Mouse (Mus musculus) MEL (cell line): ENCODE measurements around the gene Gorasp1. TPM values are rescaled to one million over a fixed set of nuclear protein-coding genes. Genes with fewer than 3 reads are reported as not detected.

Source experiments
- DNase-seq: peaks from one replicate; pipeline ENCODE4 v3.0.0; 2011; ENCODE audit warnings: low read depth, low spot score
- H3K27ac ChIP-seq: 2 replicates; pipeline ENCODE4 v1.5.1; 2012; ENCODE audit warnings: low read depth, mild to moderate bottlenecking, control low read depth, low read length, moderate library complexity; ENCODE audit not compliant: control insufficient read depth
- H3K27me3 ChIP-seq, 2 experiments: fragments of 150-350 bp in 1 of 2; sonication (generic) in 1 of 2; 2 replicates each; pipeline ENCODE4 v1.6.1; 2012; ENCODE audit warnings: low read length in 2 of 2, mild to moderate bottlenecking in 2 of 2, improper control_type of control experiment in 1 of 2, moderate library complexity in 1 of 2; ENCODE audit not compliant: insufficient read depth in 2 of 2, control insufficient read depth in 1 of 2
- H3K36me3 ChIP-seq, 2 experiments: 2 replicates each; pipeline ENCODE4 v1.6.1; 2012 to 2014; ENCODE audit warnings: low read length in 2 of 2, improper control_type of control experiment in 1 of 2, inconsistent platforms in 1 of 2, mild to moderate bottlenecking in 1 of 2; ENCODE audit not compliant: insufficient read depth in 2 of 2, control insufficient read depth in 1 of 2
- H3K4me1 ChIP-seq, 2 experiments: fragments of 150-350 bp in 1 of 2; sonication (generic) in 1 of 2; 2 replicates each; pipeline ENCODE4 v1.6.1; 2012; ENCODE audit warnings: low read length in 2 of 2, improper control_type of control experiment in 1 of 2, mild to moderate bottlenecking in 1 of 2; ENCODE audit not compliant: insufficient read depth in 2 of 2, control insufficient read depth in 1 of 2
- H3K4me3 ChIP-seq, 2 experiments: fragments of 150-350 bp in 1 of 2; sonication (generic) in 1 of 2; 2 replicates each; pipeline ENCODE4 v1.5.1; 2012; ENCODE audit warnings: low read depth in 2 of 2, low read length in 2 of 2, mild to moderate bottlenecking in 2 of 2, moderate library complexity in 2 of 2, control low read depth in 1 of 2, improper control_type of control experiment in 1 of 2; ENCODE audit not compliant: control insufficient read depth in 1 of 2, insufficient read depth in 1 of 2
- H3K79me2 ChIP-seq: 2 replicates; pipeline ENCODE4 v1.6.1; 2012; ENCODE audit warnings: mild to moderate bottlenecking, low read length, moderate library complexity; ENCODE audit not compliant: control insufficient read depth, poor library complexity, insufficient read depth
- H3K9ac ChIP-seq: 2 replicates; pipeline ENCODE4 v1.6.1; 2012; ENCODE audit warnings: low read depth, mild to moderate bottlenecking, control low read depth, low read length, moderate library complexity; ENCODE audit not compliant: control insufficient read depth, poor library complexity, severe bottlenecking
- H3K9me3 ChIP-seq: fragments of 150-350 bp; sonication (generic); replicated peaks from 2 replicates; pipeline ENCODE4 v1.6.1; 2012; ENCODE audit warnings: mild to moderate bottlenecking, low read length, improper control_type of control experiment, moderate library complexity; ENCODE audit not compliant: insufficient read depth
- CHD2 ChIP-seq: IDR thresholded peaks from 2 replicates; pipeline ENCODE4 v1.6.1; 2011; ENCODE audit warnings: low read length, improper control_type of control experiment
- E2F4 ChIP-seq: IDR thresholded peaks from 2 replicates; pipeline ENCODE4 v1.6.1; 2011; ENCODE audit warnings: low read depth, low read length, improper control_type of control experiment, borderline replicate concordance
- ELF1 ChIP-seq: IDR thresholded peaks from 2 replicates; pipeline ENCODE4 v1.6.1; 2014; ENCODE audit warnings: low read depth, mild to moderate bottlenecking, inconsistent platforms, low read length, improper control_type of control experiment, moderate library complexity
- EP300 ChIP-seq, 2 experiments: IDR thresholded peaks; 2 replicates each; pipeline ENCODE4 v1.6.1; 2011; ENCODE audit warnings: improper control_type of control experiment in 2 of 2, low read length in 2 of 2, low read depth in 1 of 2, mild to moderate bottlenecking in 1 of 2
- ETS1 ChIP-seq: IDR thresholded peaks from 2 replicates; pipeline ENCODE4 v1.6.1; 2012; ENCODE audit warnings: low read depth, mild to moderate bottlenecking, inconsistent platforms, low read length, improper control_type of control experiment, moderate library complexity
- GABPA ChIP-seq: IDR thresholded peaks from 2 replicates; pipeline ENCODE4 v1.6.1; 2012; ENCODE audit warnings: low read depth, mild to moderate bottlenecking, inconsistent platforms, low read length, improper control_type of control experiment, moderate library complexity
- HCFC1 ChIP-seq: IDR thresholded peaks from 2 replicates; pipeline ENCODE4 v1.6.1; 2012; ENCODE audit warnings: low read depth, mild to moderate bottlenecking, inconsistent platforms, low read length, improper control_type of control experiment, moderate library complexity
- KAT2A ChIP-seq: conservative IDR thresholded peaks from 2 replicates; pipeline ENCODE4 v1.6.1; 2012; ENCODE audit warnings: low read depth, low read length, improper control_type of control experiment, inconsistent platforms
- MAX ChIP-seq: IDR thresholded peaks from 2 replicates; pipeline ENCODE4 v1.6.1; 2011; ENCODE audit warnings: low read length, improper control_type of control experiment
- MEF2A ChIP-seq: IDR thresholded peaks from 2 replicates; pipeline ENCODE4 v1.6.1; 2014; ENCODE audit warnings: low read depth, mild to moderate bottlenecking, inconsistent platforms, low read length, improper control_type of control experiment; ENCODE audit not compliant: poor library complexity, insufficient replicate concordance, severe bottlenecking; ENCODE audit errors: extremely low read depth
- MXI1 ChIP-seq: IDR thresholded peaks from 2 replicates; pipeline ENCODE4 v1.6.1; 2011; ENCODE audit warnings: mild to moderate bottlenecking, low read depth, low read length, improper control_type of control experiment
- POLR2A ChIP-seq, 2 experiments: IDR thresholded peaks; 2 replicates each; pipeline ENCODE4 v1.6.1; 2011 to 2012; ENCODE audit warnings: low read length in 2 of 2, mild to moderate bottlenecking in 2 of 2, control low read depth in 1 of 2, improper control_type of control experiment in 1 of 2, low read depth in 1 of 2, moderate library complexity in 1 of 2; ENCODE audit not compliant: control insufficient read depth in 1 of 2, insufficient read depth in 1 of 2, poor library complexity in 1 of 2
- POLR2AphosphoS2 ChIP-seq: IDR thresholded peaks from 2 replicates; pipeline ENCODE4 v1.6.1; 2011; ENCODE audit warnings: low read length, improper control_type of control experiment
- SIN3A ChIP-seq: IDR thresholded peaks from 2 replicates; pipeline ENCODE4 v1.6.1; 2012; ENCODE audit warnings: low read length, improper control_type of control experiment, inconsistent platforms
- TAL1 ChIP-seq: IDR thresholded peaks from 2 replicates; pipeline ENCODE4 v1.6.1; 2012; ENCODE audit warnings: mild to moderate bottlenecking, inconsistent platforms, low read length, moderate library complexity, mixed read lengths
- TCF12 ChIP-seq: IDR thresholded peaks from 2 replicates; pipeline ENCODE4 v1.6.1; 2014; ENCODE audit warnings: low read depth, mild to moderate bottlenecking, inconsistent platforms, low read length, improper control_type of control experiment, moderate library complexity
- ZC3H11A ChIP-seq: IDR thresholded peaks from 2 replicates; pipeline ENCODE4 v1.6.1; 2012; ENCODE audit warnings: low read depth, mild to moderate bottlenecking, inconsistent platforms, low read length, improper control_type of control experiment
- polyA plus RNA-seq, 2 experiments: library from polyadenylated mRNA; stranded (reverse) in 1 of 2; unstranded in 1 of 2; fragments of >175 nt in 1 of 2; fragments of >200 nt in 1 of 2; gene quantifications; 2 replicates each; pipeline versions ENCODE4 v1.2.1 to v1.2.4; 2012; ENCODE audit warnings: low replicate concordance in 2 of 2, low read depth in 1 of 2; ENCODE audit not compliant: insufficient read length in 2 of 2, insufficient read depth in 1 of 2, missing spikeins in 1 of 2
- total RNA-seq: library from RNA; depleted of rRNA; stranded (reverse); fragments of 300-350 nt; gene quantifications from 2 replicates; pipeline ENCODE4 v1.2.3, GENCODE M21; 2012

Gorasp1 gene
- total and polyA plus RNA-seq, 3 experiments: 18.3 to 21.9 TPM; not detected in 1

DNA sequence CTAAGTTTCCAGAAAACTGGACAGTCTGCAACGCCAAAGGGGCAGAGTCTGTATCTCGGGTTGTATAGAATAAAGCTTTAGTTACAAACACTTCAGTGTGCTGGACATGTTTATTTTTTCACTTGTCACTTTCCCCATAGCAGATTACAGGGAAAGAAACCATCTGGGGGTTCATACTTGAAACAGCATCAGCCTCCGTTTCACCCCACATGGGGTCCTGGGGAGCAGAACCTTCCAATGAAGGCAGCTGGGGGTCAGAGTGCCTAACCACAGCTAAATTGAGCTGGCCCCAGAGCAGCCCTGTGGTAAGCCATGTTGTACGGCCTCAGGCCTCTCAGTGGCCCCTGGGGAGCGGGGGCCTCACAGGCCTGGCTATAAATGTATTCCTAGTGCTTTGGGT lies 10.9 kb downstream of the Gorasp1 start:
- Histone ChIP-seq H3K27me3 (no peaks in the 10 kb centered on the region), H3K79me2 (no peaks in the 10 kb centered on the region), H3K36me3 (peaks cover 0 to 2% of the 10 kb centered on the region in 2 experiments; a peak in 2 of 4 replicates), H3K27ac (no peak overlapping the region), H3K4me1 (no peaks in the 10 kb centered on the region), H3K4me3 (no peak overlapping the region), H3K9me3 (no peaks in the 10 kb centered on the region), H3K9ac (no peak overlapping the region)
- DNase-seq: no peak
- TF ChIP-seq ELF1 (no peak), KAT2A (no peak)

DNA sequence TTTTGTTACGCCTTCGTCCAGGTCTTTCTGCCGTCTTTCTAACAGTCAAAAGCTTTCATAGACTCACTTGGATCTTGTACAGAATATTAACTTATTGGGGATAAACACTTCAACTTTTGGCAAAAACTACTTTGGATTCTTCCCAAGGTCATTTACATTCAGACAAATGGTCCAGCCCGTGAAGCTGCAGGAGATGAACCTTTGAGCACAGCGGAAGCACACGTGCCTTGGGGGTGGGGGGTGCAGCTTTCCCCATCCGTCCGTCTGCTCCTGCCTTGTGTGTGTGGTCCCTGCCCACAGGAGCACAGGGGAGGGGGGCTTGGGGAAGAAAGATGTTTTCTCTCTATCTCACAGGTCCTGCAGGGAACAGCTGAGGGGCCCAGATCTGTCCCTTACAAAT lies 11.6 kb downstream of the Gorasp1 start:
- H3K9me3 ChIP-seq: no peaks in the 10 kb centered on the region
- no peaks in the 10 kb centered on the region for H3K4me1 ChIP-seq
- H3K27ac ChIP-seq: no peak overlapping the region
- H3K36me3 ChIP-seq: peaks cover 0 to 2% of the 10 kb centered on the region in 2 experiments; a peak in 2 of 4 replicates
- no peak for TF ChIP-seq EP300 (IDR thresholded peaks at IDR 0.05; ENCODE audit: low read depth in 1 of 2, low read length in 2 of 2)
- TF ChIP-seq POLR2A (IDR thresholded peaks at IDR 0.05; ENCODE audit: control insufficient read depth in 1 of 2, insufficient read depth in 1 of 2, low read depth in 1 of 2, low read length in 2 of 2, poor library complexity in 1 of 2): 0 out of 4 replicates have a peak, but pooled peaks of 1 of the 2 experiments have one; percentile 1
- TF ChIP-seq GABPA: no peak
- H3K27me3 ChIP-seq: no peaks in the 10 kb centered on the region
- no peak for DNase-seq
- no peaks in the 10 kb centered on the region for H3K79me2 ChIP-seq
- H3K4me3 ChIP-seq: no peak overlapping the region
- no peak overlapping the region for H3K9ac ChIP-seq

DNA sequence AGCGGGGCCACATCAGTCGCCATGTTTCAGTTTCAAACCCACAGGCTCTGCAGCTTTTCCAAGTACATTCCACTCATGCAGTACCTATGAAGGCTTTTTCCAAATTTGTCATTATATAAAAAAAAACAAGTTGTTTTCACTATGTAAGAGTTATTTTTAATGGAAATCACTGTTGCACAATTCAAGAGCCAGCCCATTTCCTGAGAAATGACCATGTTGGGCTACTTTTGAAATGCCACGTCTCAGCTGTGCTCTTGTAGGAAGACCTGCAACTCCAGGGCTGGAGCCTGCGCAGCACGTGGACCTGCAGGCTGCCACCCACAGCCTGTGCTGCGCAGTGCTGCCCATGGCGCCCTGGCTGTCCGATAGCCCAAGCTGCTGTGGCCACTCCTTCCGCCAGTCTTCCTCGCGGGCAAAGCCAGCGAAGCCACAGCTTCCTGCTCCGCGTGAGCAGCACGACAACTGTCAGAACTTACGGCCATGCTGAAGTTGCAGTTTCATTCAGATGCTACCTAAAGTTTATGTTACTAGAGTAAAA lies 12.2 kb downstream of the Gorasp1 start:
- Histone ChIP-seq H3K79me2 (no peaks in the 10 kb centered on the region), H3K4me3 (no peak overlapping the region), H3K9ac (no peak overlapping the region), H3K27ac (no peak overlapping the region), H3K36me3 (peaks cover 0 to 2% of the 10 kb centered on the region in 2 experiments; a peak in 2 of 4 replicates), H3K27me3 (no peaks in the 10 kb centered on the region), H3K4me1 (no peaks in the 10 kb centered on the region), H3K9me3 (no peaks in the 10 kb centered on the region)
- DNase-seq: no peak
- TF ChIP-seq POLR2A (IDR thresholded peaks at IDR 0.05; ENCODE audit: control insufficient read depth in 1 of 2, insufficient read depth in 1 of 2, low read depth in 1 of 2, low read length in 2 of 2, poor library complexity in 1 of 2) (0 out of 4 replicates have a peak, but pooled peaks of 1 of the 2 experiments have one; percentile 3), MAX (no peak)

DNA sequence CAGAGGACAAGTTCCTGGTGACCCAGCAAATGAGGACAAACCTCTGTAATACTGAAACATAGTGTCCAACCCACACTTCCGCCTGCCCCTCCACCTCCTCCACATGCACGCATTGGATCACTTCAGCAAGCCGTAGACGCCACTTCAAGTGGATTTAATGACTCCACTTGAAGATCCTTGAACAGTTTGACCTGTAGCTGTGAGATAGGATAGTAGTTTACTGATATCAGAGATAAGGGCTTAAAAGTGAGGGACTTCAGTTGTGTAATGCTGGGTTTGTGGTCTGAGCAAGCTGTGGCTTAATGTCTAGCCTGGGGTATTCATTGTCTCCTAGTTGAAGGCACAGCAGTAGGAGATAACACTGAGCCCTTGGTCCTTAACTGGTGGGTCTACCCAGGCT lies 13.9 kb downstream of the Gorasp1 start:
- H3K79me2 ChIP-seq: no peaks in the 10 kb centered on the region
- H3K27ac ChIP-seq: no peak overlapping the region
- H3K4me3 ChIP-seq: no peak overlapping the region
- TF ChIP-seq MEF2A (no peak), POLR2AphosphoS2 (no peak), SIN3A (no peak), ZC3H11A (no peak), TAL1 (no peak), ETS1 (no peak), MXI1 (no peak), TCF12 (no peak), E2F4 (no peak), POLR2A (IDR thresholded peaks at IDR 0.05; ENCODE audit: control insufficient read depth in 1 of 2, insufficient read depth in 1 of 2, low read depth in 1 of 2, low read length in 2 of 2, poor library complexity in 1 of 2) (no peak), HCFC1 (no peak), EP300 (IDR thresholded peaks at IDR 0.05; ENCODE audit: low read depth in 1 of 2, low read length in 2 of 2) (no peak), CHD2 (no peak)
- no peak for DNase-seq
- H3K27me3 ChIP-seq: no peaks in the 10 kb centered on the region
- peaks cover 0 to 3% of the 10 kb centered on the region in 2 experiments; a peak in 2 of 4 replicates for H3K36me3 ChIP-seq
- no peaks in the 10 kb centered on the region for H3K9me3 ChIP-seq
- no peaks in the 10 kb centered on the region for H3K4me1 ChIP-seq
- no peak overlapping the region for H3K9ac ChIP-seq
